Comparison of ENCODE assay signal across 18 mouse cellular contexts in the genomic region with DNA sequence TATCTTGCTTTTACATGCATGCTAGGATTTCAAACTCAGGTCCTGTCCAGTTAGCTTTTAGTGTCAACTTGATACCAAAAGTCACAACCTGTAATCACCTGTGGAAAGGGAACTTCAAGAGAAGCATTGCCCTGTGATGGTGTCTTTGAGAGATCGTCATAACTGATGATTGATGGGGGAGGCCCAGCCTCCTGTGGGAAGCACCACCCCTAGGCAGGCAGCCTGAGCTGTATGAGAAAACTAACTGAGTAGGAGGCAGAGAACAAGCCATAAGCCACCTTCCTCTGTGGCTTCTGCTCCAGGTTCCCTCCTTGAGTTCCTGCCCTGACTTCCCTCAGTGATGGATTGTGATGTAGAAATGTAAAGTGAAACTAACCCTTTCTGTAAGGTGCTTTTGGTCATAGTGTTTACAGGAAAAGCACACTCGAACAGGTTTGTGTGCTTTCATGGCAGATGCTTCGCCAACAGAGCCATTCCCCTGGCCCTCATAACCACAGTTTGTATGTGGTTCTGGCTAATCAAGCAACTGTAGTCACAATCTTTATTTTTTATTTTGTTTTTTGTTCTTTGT. TPM values are rescaled to one million over a fixed set of nuclear protein-coding genes. Genes with fewer than 3 reads are reported as not detected.
A peak's percentile ranks its signal among the peaks of the same experiment; 100 is the strongest.
DNase-seq lines count a peak whose midpoint lies in the region; ATAC-seq and TF ChIP-seq lines count a peak whose summit lies in the region.
"Had no signal": no experiment of that assay in that cellular context is flagged by ENCODE, and none has a peak within 500 bp of the region (broad histone marks: within the 10 kb centered on the region; RNA-seq: fewer than 3 reads in every experiment).

No protein-coding gene starts in this region.

- no peak for TF ChIP-seq CTCF in layer of hippocampus, adult 2 months (conservative IDR thresholded peaks at IDR 0.05)
- no peak for TF ChIP-seq CTCF in bone marrow macrophage, adult 2 months (IDR thresholded peaks at IDR 0.05; ENCODE audit: low read depth, low read length)

- DNase-seq in layer of hippocampus, adult 2 months (ENCODE audit: low spot score in 2 of 2) = no peak
- no peak for DNase-seq in layer of hippocampus, adult 11-12 months (ENCODE audit: low spot score)
- peak; percentile 19 for DNase-seq in CD4-positive helper T cell, adult 2 months (ENCODE audit: low read depth, low spot score)
- no peak for DNase-seq in embryo, embryonic 11 days
- no peak for DNase-seq in embryo, embryonic 10.5 days (ENCODE audit: low spot score)
- DNase-seq in spleen, postnatal 14 days (ENCODE audit: low spot score in 2 of 2) = no peak
- DNase-seq: adrenal gland, postnatal 25 days; cerebellum, postnatal 14 days; forebrain, postnatal 0 days; heart, postnatal 10 days; kidney, adult 18-20 months; kidney, postnatal 14 days had no signal

- no peak for TF ChIP-seq POLR2A in bone marrow macrophage, adult 2 months (IDR thresholded peaks at IDR 0.05; ENCODE audit: borderline replicate concordance, low read depth, low read length)

- H3K4me1 ChIP-seq in bone marrow macrophage, adult 2 months (ENCODE audit: control insufficient read depth, insufficient read depth, low read length) = peaks cover 45% of the 10 kb centered on the region
- H3K4me1 ChIP-seq: midbrain, embryonic 15.5 days; stomach, embryonic 15.5 days had no signal

- 0 out of 2 replicates have a peak, but pooled peaks have one; percentile 11 for ATAC-seq in megakaryocyte, adult 5-6 weeks (ENCODE audit: poor library complexity, severe bottlenecking)
- ATAC-seq: forebrain, postnatal 0 days; midbrain, embryonic 15.5 days had no signal

- no peak overlapping the region for H3K4me3 ChIP-seq in layer of hippocampus, adult 2 months
- no peak overlapping the region for H3K4me3 ChIP-seq in bone marrow macrophage, adult 2 months (ENCODE audit: insufficient read depth, low read length)
- H3K4me3 ChIP-seq: erythroblast, embryonic 14.5 days; midbrain, embryonic 15.5 days; stomach, embryonic 15.5 days had no signal

- H3K27ac ChIP-seq in layer of hippocampus, adult 2 months = peak overlapping the region; percentile 5; the same call in 1 of the 2 replicates
- H3K27ac ChIP-seq in bone marrow macrophage, adult 2 months (ENCODE audit: insufficient read depth, low read depth, low read length) = peak overlapping the region; percentile 39; the same call in 1 of the 2 replicates
- H3K27ac ChIP-seq: hindbrain, embryonic 14.5 days; midbrain, embryonic 15.5 days had no signal

RNA-seq across cellular contexts. Expression of gene Rab7, which starts 19.1 kb away (rescaled TPM):
- total RNA-seq in layer of hippocampus, adult 2 months (2021) = 100 to 1,000 TPM; 305 to 332 TPM
- polyA plus RNA-seq in bone marrow macrophage, adult 2 months (2012; ENCODE audit: insufficient read depth, insufficient read length, missing spikeins) = 475 and 476 TPM in 2 replicates
- total RNA-seq in megakaryocyte, adult 5-6 weeks (2015) = 429 and 450 TPM in 2 replicates
- total RNA-seq in megakaryocyte, adult 5-6 weeks (2017) = 132 and 169 TPM in 2 replicates

RNA-seq across cellular contexts. Expression of gene Rpn1, which starts 20.1 kb away (rescaled TPM):
- 100 to 1,000 TPM; 163 to 174 TPM for total RNA-seq in layer of hippocampus, adult 2 months (2021)
- 148 and 185 TPM in 2 replicates for polyA plus RNA-seq in bone marrow macrophage, adult 2 months (2012; ENCODE audit: insufficient read depth, insufficient read length, missing spikeins)
- total RNA-seq in megakaryocyte, adult 5-6 weeks (2015) = 56.6 and 67.2 TPM in 2 replicates
- total RNA-seq in megakaryocyte, adult 5-6 weeks (2017) = 130 and 142 TPM in 2 replicates
